In the genomic region with DNA sequence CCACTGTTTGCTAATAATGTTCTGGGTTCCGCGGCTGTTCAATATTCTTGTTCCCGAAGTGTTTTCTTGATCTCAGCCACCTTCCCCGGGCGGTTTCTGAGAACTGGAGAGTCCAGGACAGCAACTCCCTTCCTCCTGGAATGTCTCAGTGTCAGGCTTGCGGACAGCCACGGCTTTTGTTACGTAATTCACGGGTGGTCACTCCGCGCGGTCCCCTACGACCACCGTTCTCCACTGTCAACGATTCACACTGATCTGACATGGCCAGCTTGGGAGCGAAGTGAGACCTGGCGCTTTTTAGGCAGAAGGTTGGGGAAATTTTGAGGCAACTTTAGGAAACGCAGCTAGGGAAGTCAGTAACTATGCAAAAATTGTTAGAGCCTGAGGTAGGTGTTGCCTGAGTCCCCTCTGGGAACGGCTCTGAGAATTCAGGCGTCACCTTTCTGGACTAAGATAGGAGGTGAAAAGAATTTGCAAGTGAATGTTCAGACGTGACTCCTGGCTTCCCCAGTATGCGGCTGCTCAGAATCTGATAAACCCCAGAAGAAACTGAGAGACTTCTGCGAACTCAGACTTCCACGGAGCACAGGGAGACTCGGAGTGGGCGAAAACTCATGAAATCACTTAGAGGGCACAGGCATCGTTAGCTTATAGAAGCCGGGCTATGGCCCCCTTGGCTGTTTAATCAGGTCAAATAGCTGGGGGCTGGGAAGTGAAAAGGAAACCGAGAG, we compare ENCODE assay signal across 8 mouse cellular contexts. TPM values are rescaled to one million over a fixed set of nuclear protein-coding genes. Genes with fewer than 3 reads are reported as not detected.
A peak's percentile ranks its signal among the peaks of the same experiment; 100 is the strongest.
DNase-seq lines count a peak whose midpoint lies in the region; ATAC-seq and TF ChIP-seq lines count a peak whose summit lies in the region.

No protein-coding gene starts in this region.

- no peak for TF ChIP-seq CTCF in layer of hippocampus, adult 2 months (conservative IDR thresholded peaks at IDR 0.05)

- peak overlapping the region; percentile 9 for H3ac ChIP-seq in myocyte (ENCODE audit: control insufficient read depth, insufficient read length)

- H3K9ac ChIP-seq in embryonic facial prominence, embryonic 13.5 days, result no peak overlapping the region
- peak overlapping the region; percentile 5; the same call in 1 of the 2 replicates for H3K9ac ChIP-seq in limb, embryonic 13.5 days

- H3K36me3 ChIP-seq in embryonic facial prominence, embryonic 13.5 days, result no peaks in the 10 kb centered on the region
- H3K36me3 ChIP-seq in hindbrain, embryonic 10.5 days, result no peaks in the 10 kb centered on the region
- no peaks in the 10 kb centered on the region for H3K36me3 ChIP-seq in limb, embryonic 13.5 days
- no peaks in the 10 kb centered on the region for H3K36me3 ChIP-seq in myocyte (ENCODE audit: control insufficient read depth, insufficient read depth)

- peak overlapping the region; percentile 92 for H3K27ac ChIP-seq in layer of hippocampus, adult 2 months
- H3K27ac ChIP-seq in embryonic facial prominence, embryonic 13.5 days, result no peak overlapping the region
- H3K27ac ChIP-seq in hindbrain, embryonic 10.5 days, result peak overlapping the region; percentile 6; the same call in 1 of the 2 replicates
- H3K27ac ChIP-seq in limb, embryonic 13.5 days, result no peak overlapping the region

- peak overlapping the region; percentile 69 for H3K4me3 ChIP-seq in layer of hippocampus, adult 2 months
- H3K4me3 ChIP-seq in embryonic facial prominence, embryonic 13.5 days, result peak overlapping the region; percentile 65
- peak overlapping the region; percentile 75 for H3K4me3 ChIP-seq in hindbrain, embryonic 10.5 days
- peak overlapping the region; percentile 65 for H3K4me3 ChIP-seq in limb, embryonic 13.5 days
- peak overlapping the region; percentile 27 for H3K4me3 ChIP-seq in myocyte

- H3K9me3 ChIP-seq in embryonic facial prominence, embryonic 13.5 days, result 0 out of 2 replicates have a peak, but pooled peaks cover 4% of the 10 kb centered on the region
- peaks cover 7% of the 10 kb centered on the region; the same call in 1 of the 2 replicates for H3K9me3 ChIP-seq in hindbrain, embryonic 10.5 days
- peaks cover 7% of the 10 kb centered on the region for H3K9me3 ChIP-seq in limb, embryonic 13.5 days

- under 1% methylated on average over 29 of the region's 29 CpGs for WGBS in embryonic facial prominence, embryonic 13.5 days
- under 1% methylated on average over 29 of the region's 29 CpGs for WGBS in hindbrain, embryonic 10.5 days
- 0% methylated on average over 29 of the region's 29 CpGs for WGBS in limb, embryonic 13.5 days

- H3K4me2 ChIP-seq in embryonic facial prominence, embryonic 13.5 days, result peak overlapping the region; percentile 100
- H3K4me2 ChIP-seq in limb, embryonic 13.5 days (replicated peaks), result peak overlapping the region; percentile 100
- peak overlapping the region; percentile 100 for H3K4me2 ChIP-seq in myocyte (ENCODE audit: low read depth)

- H3K79me2 ChIP-seq in myocyte (ENCODE audit: control insufficient read depth, insufficient read depth), result no peaks in the 10 kb centered on the region

- TF ChIP-seq POLR2A in myocyte (IDR thresholded peaks at IDR 0.05; ENCODE audit: insufficient read length, low read depth), result no peak

- ATAC-seq in embryonic facial prominence, embryonic 13.5 days (ENCODE audit: insufficient number of reproducible peaks, insufficient read depth, low FRiP score, low TSS enrichment, low read depth), result no peak
- ATAC-seq in limb, embryonic 13.5 days (ENCODE audit: low FRiP score, low read depth), result no peak

- H3K27me3 ChIP-seq in embryonic facial prominence, embryonic 13.5 days, result peaks cover 51% of the 10 kb centered on the region
- H3K27me3 ChIP-seq in hindbrain, embryonic 10.5 days (ENCODE audit: insufficient read depth, poor library complexity, severe bottlenecking), result peaks cover 53% of the 10 kb centered on the region
- peaks cover 47% of the 10 kb centered on the region for H3K27me3 ChIP-seq in limb, embryonic 13.5 days
- H3K27me3 ChIP-seq in myocyte (ENCODE audit: control insufficient read depth, insufficient read depth, insufficient read length), result peaks cover 28% of the 10 kb centered on the region

- peaks cover 35% of the 10 kb centered on the region for H3K4me1 ChIP-seq in embryonic facial prominence, embryonic 13.5 days
- peaks cover 39% of the 10 kb centered on the region for H3K4me1 ChIP-seq in hindbrain, embryonic 10.5 days (replicated peaks)
- peaks cover 36% of the 10 kb centered on the region for H3K4me1 ChIP-seq in limb, embryonic 13.5 days

- DNase-seq in layer of hippocampus, adult 2 months (ENCODE audit: low spot score in 2 of 2), result no peak
- DNase-seq in layer of hippocampus, adult 8-10 months (ENCODE audit: low spot score in 2 of 2), result no peak
- DNase-seq in adrenal gland, postnatal 14 days, result peak; percentile 26
- peak; percentile 31 for DNase-seq in hindbrain, embryonic 10.5 days (ENCODE audit: low spot score)
- DNase-seq in ovary, postnatal 36 days (ENCODE audit: low spot score), result no peak

TF ChIP-seq in myocyte, 11 proteins besides CTCF, POLR2A, EP300 and RAD21:
- TF ChIP-seq MAX (IDR thresholded peaks at IDR 0.05; ENCODE audit: low read depth), result no peak
- TF ChIP-seq SRF (IDR thresholded peaks at IDR 0.05; ENCODE audit: control insufficient read depth, insufficient read length, low read depth), result no peak
- no peak for TF ChIP-seq CEBPB (IDR thresholded peaks at IDR 0.05; ENCODE audit: insufficient read depth, poor library complexity, severe bottlenecking)
- TF ChIP-seq MYOG (IDR thresholded peaks at IDR 0.05; ENCODE audit: control insufficient read depth in 1 of 3, insufficient read depth in 1 of 3, insufficient read length in 2 of 3, low read depth in 2 of 3), result no peak
- TF ChIP-seq REST (IDR thresholded peaks at IDR 0.05; ENCODE audit: insufficient read depth, insufficient read length), result no peak
- TF ChIP-seq TCF3 (IDR thresholded peaks at IDR 0.05; ENCODE audit: insufficient read length, low read depth), result no peak
- TF ChIP-seq E2F4 (IDR thresholded peaks at IDR 0.05; ENCODE audit: insufficient read depth), result no peak
- no peak for TF ChIP-seq MYOD1 (IDR thresholded peaks at IDR 0.05; ENCODE audit: control insufficient read depth in 1 of 3, insufficient read length in 2 of 3, low read depth in 2 of 3)
- TF ChIP-seq POLR2AphosphoS2 (IDR thresholded peaks at IDR 0.05; ENCODE audit: insufficient read length, low read depth), result no peak
- no peak for TF ChIP-seq USF1 (IDR thresholded peaks at IDR 0.05; ENCODE audit: low read depth)
- TF ChIP-seq TCF12 (IDR thresholded peaks at IDR 0.05; ENCODE audit: insufficient read depth, poor library complexity, severe bottlenecking), result no peak

RNA-seq across cellular contexts. Expression of a gene that starts 0.9 kb away (rescaled TPM):
- total RNA-seq in layer of hippocampus, adult 2 months (2021), result 10 to 100 TPM; 27.4 to 29.4 TPM
- 10 to 100 TPM; 16.3 to 26.0 (median 20.2) TPM for total RNA-seq in layer of hippocampus, adult 8-10 months (2022)
- 10.6 and 12.2 TPM in 2 replicates for total RNA-seq in adrenal gland, postnatal 14 days (2021)
- 3.0 and 3.9 TPM in 2 replicates for polyA plus RNA-seq in embryonic facial prominence, embryonic 13.5 days (2015; fragmentation: Nextera tagmentation; extraction: Ambion mirVana)
- polyA plus RNA-seq in hindbrain, embryonic 10.5 days (2016; fragmentation: Nextera tagmentation; extraction: Ambion mirVana), result 5.3 and 10.5 TPM in 2 replicates
- 5.7 and 6.1 TPM in 2 replicates for polyA plus RNA-seq in limb, embryonic 13.5 days (2015; fragmentation: Nextera tagmentation; extraction: Ambion mirVana)
- polyA plus RNA-seq in myocyte (2012; fragmentation: generic; extraction: Trizol), result 0.52 TPM

RNA-seq across cellular contexts. Expression of a gene that starts 31.9 kb away (rescaled TPM):
- 10 to 100 TPM; 29.0 to 30.3 TPM for total RNA-seq in layer of hippocampus, adult 2 months (2021)
- 10 to 100 TPM; 29.4 to 35.6 (median 30.6) TPM for total RNA-seq in layer of hippocampus, adult 8-10 months (2022)
- total RNA-seq in adrenal gland, postnatal 14 days (2021), result 45.2 and 45.4 TPM in 2 replicates
- polyA plus RNA-seq in embryonic facial prominence, embryonic 13.5 days (2015; fragmentation: Nextera tagmentation; extraction: Ambion mirVana), result 42.2 and 42.4 TPM in 2 replicates
- polyA plus RNA-seq in hindbrain, embryonic 10.5 days (2016; fragmentation: Nextera tagmentation; extraction: Ambion mirVana), result 24.8 and 25.7 TPM in 2 replicates
- polyA plus RNA-seq in limb, embryonic 13.5 days (2015; fragmentation: Nextera tagmentation; extraction: Ambion mirVana), result 36.2 and 37.7 TPM in 2 replicates
- polyA plus RNA-seq in myocyte (2012; fragmentation: generic; extraction: Trizol), result 13.7 TPM

Comparison
In these comparisons a context has a peak if more than half of its experiments do, and no peak if none do; other contexts are left out.
1. DNase-seq: peak in adrenal gland, postnatal 14 days (single experiment) and hindbrain, embryonic 10.5 days (single experiment); none in layer of hippocampus, adult 2 months (0 of 2), layer of hippocampus, adult 8-10 months (0 of 2) and ovary, postnatal 36 days (single experiment).
2. H3K27ac ChIP-seq: peak in layer of hippocampus, adult 2 months (single experiment) and hindbrain, embryonic 10.5 days (single experiment); none in embryonic facial prominence, embryonic 13.5 days (single experiment) and limb, embryonic 13.5 days (single experiment).
3. Peak in every context shown above with its lines, with median percentiles within 50 percentile points of each other: H3K4me3 ChIP-seq and H3K4me2 ChIP-seq.